11 mouse cellular contexts compared by ENCODE assay signal in genomic region chr12:15717989-15718388, GRCm38 (mm10).
DNase-seq lines count a peak whose midpoint lies in the region; ATAC-seq and TF ChIP-seq lines count a peak whose summit lies in the region.
"Had no signal": no experiment of that assay in that cellular context is flagged by ENCODE, and none has a peak within 500 bp of the region (broad histone marks: within the 10 kb centered on the region; RNA-seq: fewer than 3 reads in every experiment).

No protein-coding gene starts in this region.

- no peaks in the 10 kb centered on the region for H3K9me3 ChIP-seq in embryonic facial prominence, embryonic 14.5 days (ENCODE audit: control insufficient read depth, low read length)
- no peaks in the 10 kb centered on the region for H3K9me3 ChIP-seq in embryonic facial prominence, embryonic 10.5 days
- H3K9me3 ChIP-seq in lung, postnatal 0 days (ENCODE audit: low read length), result no peaks in the 10 kb centered on the region
- no peaks in the 10 kb centered on the region for H3K9me3 ChIP-seq in forebrain, embryonic 16.5 days (ENCODE audit: control insufficient read depth, low read length)
- H3K9me3 ChIP-seq: forebrain, embryonic 10.5 days had no signal

- no peak for ATAC-seq in embryonic facial prominence, embryonic 14.5 days (ENCODE audit: low read depth)
- ATAC-seq in granulocyte monocyte progenitor cell, adult 5-6 weeks (replicated peaks; ENCODE audit: poor library complexity, severe bottlenecking), result peak; percentile 50
- ATAC-seq in lung, postnatal 0 days, result peak; percentile 91
- ATAC-seq in forebrain, embryonic 16.5 days, result no peak

- peak; percentile 94 for TF ChIP-seq EP300 in lung, postnatal 0 days (IDR thresholded peaks at IDR 0.05)

- no peak overlapping the region for H3K9ac ChIP-seq in embryonic facial prominence, embryonic 14.5 days (ENCODE audit: low read depth, low read length)
- no peak overlapping the region for H3K9ac ChIP-seq in lung, postnatal 0 days (replicated peaks; ENCODE audit: low read depth)
- no peak overlapping the region for H3K9ac ChIP-seq in forebrain, embryonic 16.5 days (replicated peaks; ENCODE audit: low read depth, low read length)
- H3K9ac ChIP-seq: liver, embryonic 14.5 days had no signal

- no peak overlapping the region for H3K4me2 ChIP-seq in embryonic facial prominence, embryonic 14.5 days (ENCODE audit: low read depth, low read length)
- no peak overlapping the region for H3K4me2 ChIP-seq in lung, postnatal 0 days (replicated peaks; ENCODE audit: low read depth, low read length)
- no peak overlapping the region for H3K4me2 ChIP-seq in forebrain, embryonic 16.5 days (ENCODE audit: low read length)

- H3K27me3 ChIP-seq in embryonic facial prominence, embryonic 14.5 days (replicated peaks; ENCODE audit: control insufficient read depth, insufficient read depth, low read length), result no peaks in the 10 kb centered on the region
- H3K27me3 ChIP-seq in embryonic facial prominence, embryonic 10.5 days (replicated peaks; ENCODE audit: low read depth, poor library complexity, severe bottlenecking), result no peaks in the 10 kb centered on the region
- no peaks in the 10 kb centered on the region for H3K27me3 ChIP-seq in lung, postnatal 0 days (replicated peaks; ENCODE audit: insufficient read depth, low read length)
- no peaks in the 10 kb centered on the region for H3K27me3 ChIP-seq in forebrain, embryonic 16.5 days (replicated peaks; ENCODE audit: control insufficient read depth, insufficient read depth, low read length)

- no peaks in the 10 kb centered on the region for H3K36me3 ChIP-seq in embryonic facial prominence, embryonic 14.5 days (ENCODE audit: control insufficient read depth, insufficient read depth, low read length)
- H3K36me3 ChIP-seq in embryonic facial prominence, embryonic 10.5 days (replicated peaks), result no peaks in the 10 kb centered on the region
- H3K36me3 ChIP-seq in lung, postnatal 0 days (ENCODE audit: insufficient read depth, low read length), result no peaks in the 10 kb centered on the region
- H3K36me3 ChIP-seq in forebrain, embryonic 16.5 days (ENCODE audit: control insufficient read depth, insufficient read depth), result no peaks in the 10 kb centered on the region
- H3K36me3 ChIP-seq: forebrain, embryonic 10.5 days had no signal

- 78% methylated on average over 6 of the region's 6 CpGs for WGBS in embryonic facial prominence, embryonic 14.5 days
- WGBS in embryonic facial prominence, embryonic 10.5 days, result 85% methylated on average over 6 of the region's 6 CpGs
- 44% methylated on average over 6 of the region's 6 CpGs for WGBS in lung, postnatal 0 days
- WGBS in forebrain, embryonic 16.5 days, result 91% methylated on average over 6 of the region's 6 CpGs

- H3K27ac ChIP-seq in embryonic facial prominence, embryonic 14.5 days (replicated peaks; ENCODE audit: low read depth, low read length), result no peak overlapping the region
- no peak overlapping the region for H3K27ac ChIP-seq in embryonic facial prominence, embryonic 10.5 days (replicated peaks)
- H3K27ac ChIP-seq in lung, postnatal 0 days (ENCODE audit: low read length), result peak overlapping the region; percentile 77
- no peak overlapping the region for H3K27ac ChIP-seq in forebrain, embryonic 16.5 days (ENCODE audit: low read length)
- H3K27ac ChIP-seq: forebrain, embryonic 10.5 days; liver, embryonic 14.5 days had no signal

- peak; percentile 30 for TF ChIP-seq CTCF in lung, postnatal 0 days (IDR thresholded peaks at IDR 0.05)

- peak; percentile 44 for DNase-seq in embryonic facial prominence, embryonic 14.5 days (ENCODE audit: low spot score)
- DNase-seq in embryonic facial prominence, embryonic 10.5 days (ENCODE audit: low spot score), result no peak
- peak; percentile 57 for DNase-seq in kidney, adult 18-20 months
- DNase-seq in lung, postnatal 0 days (ENCODE audit: low spot score), result peak; percentile 77
- DNase-seq in layer of hippocampus, adult 18-20 months (ENCODE audit: low spot score in 2 of 2), result no peak
- no peak for DNase-seq in frontal cortex, postnatal 14 days (ENCODE audit: low spot score in 2 of 2)
- DNase-seq: cerebellum, adult 8-10 months had no signal

- no peak overlapping the region for H3K4me3 ChIP-seq in embryonic facial prominence, embryonic 14.5 days (ENCODE audit: low read depth, low read length)
- H3K4me3 ChIP-seq in embryonic facial prominence, embryonic 10.5 days, result no peak overlapping the region
- no peak overlapping the region for H3K4me3 ChIP-seq in lung, postnatal 0 days (ENCODE audit: low read depth, low read length)
- H3K4me3 ChIP-seq in forebrain, embryonic 16.5 days (replicated peaks; ENCODE audit: low read length), result no peak overlapping the region
- H3K4me3 ChIP-seq: forebrain, embryonic 10.5 days had no signal

- peaks cover 5% of the 10 kb centered on the region; the same call in 1 of the 2 replicates for H3K4me1 ChIP-seq in embryonic facial prominence, embryonic 14.5 days (ENCODE audit: control insufficient read depth, insufficient read depth, low read length)
- no peaks in the 10 kb centered on the region for H3K4me1 ChIP-seq in embryonic facial prominence, embryonic 10.5 days
- no peaks in the 10 kb centered on the region; the same call in 1 of the 2 replicates for H3K4me1 ChIP-seq in lung, postnatal 0 days (ENCODE audit: insufficient read depth, low read depth, low read length)
- no peaks in the 10 kb centered on the region for H3K4me1 ChIP-seq in forebrain, embryonic 16.5 days (replicated peaks; ENCODE audit: control insufficient read depth, insufficient read depth, low read length)
- H3K4me1 ChIP-seq: forebrain, embryonic 10.5 days had no signal

Comparison
In these comparisons a context has a peak if more than half of its experiments do, and no peak if none do; other contexts are left out.
1. DNase-seq: peak in embryonic facial prominence, embryonic 14.5 days (single experiment), kidney, adult 18-20 months (single experiment) and lung, postnatal 0 days (single experiment); none in embryonic facial prominence, embryonic 10.5 days (single experiment), layer of hippocampus, adult 18-20 months (0 of 2) and frontal cortex, postnatal 14 days (0 of 2).
2. ATAC-seq: peak in granulocyte monocyte progenitor cell, adult 5-6 weeks (single experiment) and lung, postnatal 0 days (single experiment); none in embryonic facial prominence, embryonic 14.5 days (single experiment) and forebrain, embryonic 16.5 days (single experiment).